Mouse (Mus musculus) embryo, embryonic 11.5 days (tissue): Measurements from ENCODE around the gene Mn1.

ENCODE experiments used
- DNase-seq: peaks from one replicate; pipeline ENCODE4 v3.0.0-alpha.2; 2012; ENCODE audit warnings: low read depth, low spot score

Mn1 gene

DNA sequence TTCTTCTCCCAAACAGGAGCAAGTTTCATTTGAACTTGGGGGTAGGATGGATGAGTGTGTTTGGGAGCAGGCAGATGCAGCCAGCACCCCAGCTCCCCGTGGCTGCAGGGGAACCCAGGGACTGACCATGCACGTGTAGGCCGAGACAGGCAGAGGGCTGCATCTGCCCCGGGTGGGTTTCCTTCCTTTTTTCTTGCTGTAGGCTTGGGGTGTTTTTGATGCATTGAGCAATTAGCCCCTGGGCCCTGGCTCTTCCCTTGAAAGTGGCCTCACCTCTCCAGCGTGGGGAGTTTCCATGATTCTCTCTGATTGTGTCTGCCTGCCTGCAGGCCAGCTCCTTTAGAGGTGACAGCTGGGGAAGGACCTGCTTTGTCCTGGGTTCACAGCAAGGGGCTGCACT is 15.7 kb downstream of the Mn1 start:
- DNase-seq = no peak

DNA sequence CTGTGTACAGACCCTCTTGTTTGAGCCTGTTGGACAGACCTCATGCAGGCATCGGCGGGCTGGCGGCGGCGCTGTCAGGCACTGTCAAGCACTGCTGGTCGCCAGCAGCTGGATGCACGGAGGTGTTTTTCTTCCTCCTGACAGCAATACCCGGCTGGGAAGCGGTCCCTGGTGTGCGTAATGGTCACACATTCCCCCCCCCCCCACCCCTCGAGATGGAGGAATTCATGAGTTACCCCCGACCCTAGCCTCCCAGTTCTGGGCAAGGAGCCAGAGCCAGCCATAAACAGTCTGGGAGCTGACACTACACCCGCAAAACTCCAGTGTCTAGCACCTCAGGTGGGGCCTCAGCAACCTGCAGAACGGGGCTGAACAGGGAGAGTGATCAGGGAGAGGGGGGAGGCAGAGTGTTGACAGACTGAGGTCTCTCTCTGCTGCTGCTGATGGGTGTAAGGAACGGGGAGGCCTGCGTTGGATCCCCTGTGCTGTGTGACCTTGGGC is 17.2 kb downstream of the Mn1 start:
- no peak for DNase-seq

DNA sequence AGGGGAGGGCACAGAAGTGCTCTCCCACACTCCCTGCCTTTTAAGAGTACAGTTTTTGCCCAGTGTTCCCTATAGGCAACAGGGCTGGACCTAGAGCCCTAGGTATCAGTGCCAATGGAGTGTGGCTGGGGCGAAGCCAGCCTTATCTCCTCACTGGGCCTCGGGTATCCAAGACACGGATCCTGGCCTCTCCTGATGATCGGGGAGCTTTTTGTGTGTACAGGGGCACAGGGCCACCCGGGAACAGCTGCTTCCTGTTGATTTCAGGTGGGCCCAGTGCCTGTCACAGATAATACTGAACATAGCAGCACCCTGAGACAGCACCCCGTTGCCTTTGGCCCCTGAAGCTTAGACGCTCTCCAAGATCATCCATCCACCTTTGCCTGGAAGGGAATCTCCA is 19.1 kb downstream of the Mn1 start:
- no peak for DNase-seq

DNA sequence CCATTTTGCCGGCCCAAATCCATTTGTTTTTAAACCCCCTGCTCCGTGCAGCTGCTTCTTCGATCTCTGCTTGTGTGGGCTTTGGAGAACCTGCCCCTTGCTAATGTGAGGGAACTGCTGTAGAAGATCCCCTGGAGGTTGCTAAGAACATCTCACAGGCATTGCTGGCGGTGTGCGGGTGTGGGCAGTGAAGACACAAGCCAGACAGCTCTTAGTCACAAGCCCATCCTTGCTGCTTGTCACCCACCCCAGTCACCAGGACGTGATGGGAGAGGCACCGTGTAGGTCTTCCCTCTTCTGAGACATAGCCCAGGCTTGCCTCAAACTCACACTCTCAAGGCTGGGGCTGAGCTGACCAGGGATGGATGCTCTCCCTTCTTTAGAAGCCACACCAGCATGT is 20.0 kb downstream of the Mn1 start:
- DNase-seq = no peak

DNA sequence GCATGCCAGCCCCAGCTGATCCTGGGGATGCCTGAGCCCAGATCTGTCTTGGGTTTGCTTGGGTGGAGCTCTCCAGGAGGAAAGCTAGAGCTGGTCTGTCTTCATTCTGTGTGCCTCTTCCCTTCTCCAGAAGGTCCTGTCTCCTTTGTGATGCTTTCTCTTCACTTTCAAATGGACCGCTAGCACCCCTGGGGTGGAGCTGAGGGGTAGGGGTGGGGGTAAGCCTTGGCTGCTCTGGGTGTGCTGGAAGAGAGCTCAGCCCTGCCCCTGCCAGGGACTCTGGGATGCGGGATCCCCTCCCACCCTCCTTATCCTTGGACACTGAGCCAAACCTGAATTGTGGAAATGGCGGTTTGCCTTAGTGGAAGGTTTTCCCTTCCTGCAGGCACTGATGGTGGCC is 21.2 kb downstream of the Mn1 start:
- no peak for DNase-seq

DNA sequence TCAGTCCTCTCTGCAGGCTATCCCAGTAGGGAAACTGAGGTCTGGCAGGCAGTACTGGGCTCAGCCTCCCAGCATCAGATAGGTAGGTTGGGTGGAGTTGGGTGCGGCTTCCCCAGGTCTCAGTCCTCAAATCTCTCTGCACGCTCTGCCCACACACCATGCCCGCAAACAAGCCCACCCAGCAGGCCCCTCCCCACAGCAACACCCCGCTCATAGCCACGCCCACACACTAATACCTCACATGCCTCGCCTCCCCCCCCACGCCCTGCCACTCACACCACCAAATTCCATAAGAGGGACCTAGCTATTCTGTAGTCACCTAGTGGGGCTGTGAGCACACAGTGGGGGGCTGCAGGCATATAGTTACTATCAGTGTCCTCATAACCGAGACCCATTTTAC is 21.7 kb downstream of the Mn1 start:
- no peak for DNase-seq

DNA sequence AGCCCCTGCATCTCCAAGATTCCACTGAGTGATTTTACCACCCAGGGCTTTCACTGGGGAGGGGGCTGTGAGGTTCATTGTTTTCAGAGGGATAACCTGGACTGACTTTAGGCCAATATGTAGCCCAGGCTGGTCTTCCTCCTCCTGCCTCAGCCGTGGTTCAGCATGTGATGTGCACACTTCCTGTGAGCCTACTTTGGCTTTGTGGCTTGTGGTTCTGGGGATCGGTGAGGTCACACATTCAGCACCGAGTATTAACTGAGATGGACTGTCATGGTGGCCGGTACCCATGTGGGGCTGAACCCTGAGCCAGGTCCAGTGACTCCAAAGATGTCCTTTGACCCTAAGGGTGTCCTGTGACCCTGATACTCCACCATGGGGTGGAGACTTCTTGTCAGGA is 23.1 kb downstream of the Mn1 start:
- DNase-seq = no peak

DNA sequence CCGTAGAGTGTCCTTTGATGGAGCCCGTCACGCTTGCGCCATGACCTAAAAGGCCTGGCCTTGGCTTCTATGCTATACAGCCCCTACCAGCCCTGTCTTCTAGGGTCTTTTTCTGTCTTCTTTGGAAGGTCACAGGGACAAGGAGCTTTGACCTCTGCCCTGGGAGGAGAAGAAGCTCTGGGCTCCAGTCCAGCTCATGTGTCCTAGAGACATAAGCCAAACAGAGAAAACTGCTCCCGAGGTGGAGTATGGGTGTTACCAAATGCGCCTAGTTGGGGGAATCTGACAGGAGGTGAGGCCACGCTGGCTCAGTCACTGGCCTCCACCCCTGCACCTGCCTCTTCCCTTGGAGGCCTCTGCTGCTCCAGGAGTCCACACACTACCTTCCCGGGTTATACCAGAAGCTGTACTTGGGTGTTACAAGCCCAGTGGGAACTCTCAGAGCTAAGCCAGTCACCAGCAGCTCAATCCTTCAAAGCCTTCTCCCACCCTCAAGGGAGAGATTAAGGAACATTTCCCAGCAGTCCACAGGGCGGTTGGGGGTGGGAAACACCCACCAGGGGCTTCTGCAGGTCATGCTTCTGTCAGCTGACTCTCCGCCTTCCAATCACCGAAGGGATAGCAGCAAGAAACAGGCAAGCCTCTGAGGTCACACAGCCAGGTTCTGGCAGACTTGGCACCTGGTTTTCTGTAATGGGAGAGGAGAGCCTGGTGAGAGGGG is 25.1 kb downstream of the Mn1 start:
- DNase-seq = no peak

DNA sequence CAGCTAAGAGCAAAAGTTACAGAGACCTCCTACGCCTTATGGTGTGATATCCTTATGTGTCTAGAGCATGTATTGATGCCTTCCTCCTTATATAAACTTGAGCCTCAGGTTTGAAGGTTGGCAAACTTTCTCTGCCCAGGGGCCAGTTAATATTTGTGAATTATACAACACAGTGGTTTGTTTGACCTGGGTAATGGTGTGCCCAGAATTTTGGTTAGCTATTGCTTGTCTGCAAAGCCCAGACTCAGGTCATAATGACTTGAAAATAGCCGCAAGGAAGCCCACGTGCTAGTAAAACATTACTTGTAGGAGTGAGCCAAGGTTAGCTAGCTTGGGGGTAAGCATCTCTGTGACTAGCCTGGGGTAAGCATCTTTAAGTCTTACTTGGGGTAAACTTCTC is 26.5 kb downstream of the Mn1 start:
- DNase-seq = no peak

DNA sequence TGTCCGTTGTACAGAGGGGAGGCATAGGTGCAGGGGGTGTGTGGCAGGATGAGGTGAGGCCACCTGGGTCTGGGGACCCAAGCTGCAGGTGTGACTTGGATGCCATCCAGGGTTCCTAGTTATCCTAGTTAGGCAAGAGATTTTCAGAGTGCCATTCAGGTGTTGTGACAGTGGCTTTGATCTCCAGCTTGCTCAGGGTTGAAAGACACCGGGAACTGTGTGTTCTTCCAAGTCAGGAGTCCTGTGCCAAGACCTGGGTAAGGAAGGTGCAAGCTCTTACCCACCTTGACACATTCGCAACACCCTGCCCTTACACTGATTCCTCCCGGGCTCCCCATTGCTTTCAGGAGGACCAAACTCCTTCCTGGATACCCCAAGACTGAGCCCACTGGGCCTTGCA is 27.2 kb downstream of the Mn1 start:
- DNase-seq = no peak

DNA sequence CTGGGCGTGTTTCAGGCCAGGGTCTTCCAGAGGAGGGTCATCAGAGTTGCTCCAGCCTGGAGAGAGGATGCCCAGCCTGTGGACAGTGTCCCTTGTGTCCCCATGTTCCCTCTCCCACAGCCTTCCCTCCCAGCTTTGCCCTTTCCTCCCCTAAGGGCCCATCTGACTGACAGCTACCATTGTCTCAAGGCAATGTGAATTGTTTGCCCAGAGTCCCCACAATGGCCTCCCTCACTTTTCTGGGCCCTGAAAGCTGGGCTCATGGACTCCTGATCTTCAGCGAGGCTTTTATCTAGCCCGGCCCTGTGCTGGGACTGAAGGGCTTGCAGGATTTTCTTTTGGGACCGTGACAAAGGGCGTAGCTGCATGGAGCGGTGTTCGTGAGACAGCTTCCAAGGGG is 29.5 kb downstream of the Mn1 start:
- no peak for DNase-seq

DNA sequence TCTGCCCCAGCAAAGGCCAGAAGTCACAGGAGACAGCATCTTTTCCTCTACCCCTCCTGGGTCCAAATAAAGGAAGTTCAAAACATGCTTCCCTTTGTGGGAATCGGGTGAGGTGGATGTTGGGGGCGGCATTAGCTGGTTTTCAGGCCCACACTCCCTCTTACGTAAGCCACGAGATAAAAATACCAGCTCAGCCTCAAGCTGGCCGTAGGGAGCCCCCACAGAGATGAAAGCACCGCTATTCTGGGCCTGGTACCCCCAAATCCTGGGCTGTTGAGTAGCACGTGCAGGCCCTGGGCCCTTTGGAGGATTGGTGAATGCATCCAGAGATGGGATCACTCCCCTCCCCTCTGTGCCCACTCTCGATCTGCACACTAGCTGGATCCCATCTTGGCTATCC is 32.5 kb downstream of the Mn1 start:
- DNase-seq = no peak

DNA sequence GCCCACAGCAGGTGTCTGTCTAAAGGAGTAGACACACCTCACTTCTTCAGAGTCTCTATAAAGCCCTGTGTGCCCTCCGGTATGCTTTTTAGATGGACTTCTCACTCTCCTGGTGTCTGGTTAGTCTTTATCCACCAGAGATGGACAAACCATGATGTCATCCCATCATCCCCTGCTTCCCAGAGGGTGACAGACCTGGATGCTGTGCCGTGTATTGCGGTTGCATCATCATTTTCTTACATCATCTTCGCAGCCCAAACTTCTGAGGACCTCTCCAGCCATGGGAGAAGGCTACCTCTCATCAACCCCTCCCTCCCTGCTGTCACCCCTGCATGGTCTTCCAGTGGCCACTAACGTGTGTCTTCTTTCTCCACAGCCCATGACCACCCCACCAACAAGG is 37.1 kb downstream of the Mn1 start:
- DNase-seq = no peak

DNA sequence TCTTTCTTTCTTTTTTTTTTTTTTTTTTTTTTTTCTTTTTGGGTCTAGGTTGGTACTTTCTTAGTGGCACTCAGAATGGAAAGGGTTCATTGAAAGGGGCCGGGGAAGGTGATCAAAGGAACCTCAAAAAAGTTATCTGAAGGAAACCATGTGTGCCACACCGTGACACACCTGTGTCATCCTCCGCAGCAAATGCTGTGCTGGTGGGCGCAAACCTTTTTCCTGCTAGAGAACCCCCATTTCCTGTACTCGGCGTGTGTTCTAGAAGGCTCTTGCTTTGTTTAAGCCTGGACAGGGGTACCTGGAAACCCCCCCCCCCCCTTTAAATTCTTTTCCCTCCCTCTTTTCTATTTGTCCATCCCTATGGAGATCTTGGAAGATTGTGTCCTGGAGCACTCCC is 37.7 kb downstream of the Mn1 start:
- no peak for DNase-seq

DNA sequence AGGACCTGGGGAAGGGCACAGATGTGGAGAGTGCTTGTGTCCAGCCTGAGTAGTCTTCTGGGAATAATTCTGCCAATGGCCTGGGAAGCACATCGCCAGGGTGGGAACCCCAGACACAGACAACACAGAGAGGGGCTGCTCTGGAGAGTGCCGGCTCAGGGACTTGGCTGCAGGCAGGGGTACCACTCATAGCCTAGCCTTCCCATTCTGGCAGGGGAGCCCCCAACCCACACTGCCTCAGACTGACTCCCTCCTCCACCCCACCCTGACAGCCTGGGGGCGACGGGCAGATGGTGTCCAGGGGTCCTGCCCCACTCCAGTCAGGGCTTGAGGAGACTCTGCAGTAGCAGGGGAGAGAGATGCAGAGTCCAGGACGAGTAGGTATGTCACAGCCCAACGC is 41.5 kb downstream of the Mn1 start:
- no peak for DNase-seq

DNA sequence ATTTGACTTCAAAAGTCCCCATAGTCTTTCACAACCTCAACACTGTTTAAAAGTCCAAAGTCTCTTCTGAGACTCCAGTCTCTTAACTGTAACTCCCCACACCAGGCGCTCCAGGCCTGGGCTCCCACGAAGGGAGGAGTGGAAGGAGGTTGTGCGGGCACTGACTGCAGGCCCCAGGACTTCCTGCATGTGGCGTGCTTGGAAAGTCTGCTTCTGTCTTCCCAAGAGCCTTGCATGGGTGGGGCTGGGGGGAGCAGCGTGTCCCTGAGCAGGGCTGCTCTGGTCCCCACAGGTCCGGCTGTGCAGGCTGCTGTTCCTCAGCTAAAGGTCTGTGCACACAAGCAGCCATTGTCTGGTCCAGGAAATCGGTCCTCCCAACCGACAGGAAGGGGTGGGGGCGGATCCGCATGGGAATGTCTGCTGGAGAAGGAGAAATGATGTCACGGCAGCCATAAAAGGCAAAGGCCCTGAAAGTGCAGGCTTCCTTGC is 48.7 kb downstream of the Mn1 start:
- no peak for DNase-seq

DNA sequence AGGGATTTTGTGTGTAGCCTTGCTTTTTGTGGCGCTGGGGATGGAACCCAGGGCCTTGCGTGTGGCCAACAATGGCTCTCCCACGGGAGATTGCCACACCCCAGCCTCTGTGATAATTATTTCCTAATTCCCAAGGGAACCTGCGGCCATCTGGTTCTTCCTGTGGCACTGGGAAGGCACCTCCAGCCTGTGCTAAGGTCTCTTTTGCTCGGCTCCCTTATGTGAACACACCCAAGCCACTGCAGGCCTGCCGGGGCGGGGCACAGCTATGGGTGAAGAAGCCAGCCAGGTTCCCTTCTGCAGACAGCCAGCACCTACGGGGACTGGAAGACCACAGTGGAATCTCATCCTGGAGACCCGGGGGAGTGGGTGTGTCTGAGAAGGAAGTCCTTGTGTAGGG is 49.3 kb downstream of the Mn1 start:
- no peak for DNase-seq

DNA sequence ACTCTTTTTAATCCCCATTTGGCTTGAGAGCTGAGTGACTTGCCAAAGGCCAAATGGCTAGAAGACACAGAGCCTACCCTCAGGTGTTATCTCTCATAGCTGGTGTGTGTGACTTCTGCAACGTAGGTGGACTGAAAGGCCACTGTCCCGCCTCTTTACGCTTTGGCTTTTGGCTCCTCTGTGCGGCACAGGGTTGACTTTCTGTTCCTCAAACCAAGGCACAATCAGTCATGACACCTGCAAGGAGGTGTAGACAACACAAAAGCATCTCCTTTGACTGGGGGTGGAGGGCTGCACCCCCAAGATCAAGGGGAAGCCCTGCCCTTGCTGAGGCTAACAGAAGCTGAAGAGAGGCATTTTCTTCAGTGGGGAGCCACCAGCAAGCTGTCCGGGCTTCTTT is 50.5 kb downstream of the Mn1 start:
- no peak for DNase-seq

DNA sequence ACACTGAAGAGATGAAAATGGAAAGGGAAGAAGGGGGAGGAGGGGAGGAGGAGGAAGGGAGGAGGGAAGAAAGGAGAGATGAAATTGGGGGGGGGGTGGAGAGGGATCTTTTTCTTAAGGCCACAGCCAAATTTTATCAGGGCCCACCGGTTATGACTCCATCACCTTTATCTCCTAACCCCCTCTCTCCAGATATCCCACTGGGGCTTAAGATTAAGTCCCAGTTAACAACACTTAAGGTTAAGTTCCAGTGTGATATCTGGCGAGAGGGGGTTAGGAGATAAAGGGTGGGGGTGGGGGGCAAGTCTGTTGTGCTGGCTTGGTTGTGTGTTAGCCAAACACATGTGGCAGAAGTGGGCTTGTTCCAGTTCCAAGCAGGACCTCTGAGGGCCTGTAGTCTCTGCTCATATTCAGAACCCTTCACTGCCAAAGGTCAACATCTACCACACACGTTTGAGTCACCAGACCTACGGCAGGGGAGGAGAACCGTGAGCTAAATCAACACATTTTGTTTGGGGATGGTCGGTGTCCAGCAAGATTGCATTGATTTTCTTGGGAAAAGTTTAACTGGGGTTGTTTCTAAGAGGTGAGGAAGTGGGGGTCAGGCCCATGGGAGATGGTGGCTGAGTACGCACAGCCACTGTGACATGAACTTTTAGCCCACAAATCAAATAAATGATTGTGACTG is 52.2 kb downstream of the Mn1 start:
- no peak for DNase-seq

DNA sequence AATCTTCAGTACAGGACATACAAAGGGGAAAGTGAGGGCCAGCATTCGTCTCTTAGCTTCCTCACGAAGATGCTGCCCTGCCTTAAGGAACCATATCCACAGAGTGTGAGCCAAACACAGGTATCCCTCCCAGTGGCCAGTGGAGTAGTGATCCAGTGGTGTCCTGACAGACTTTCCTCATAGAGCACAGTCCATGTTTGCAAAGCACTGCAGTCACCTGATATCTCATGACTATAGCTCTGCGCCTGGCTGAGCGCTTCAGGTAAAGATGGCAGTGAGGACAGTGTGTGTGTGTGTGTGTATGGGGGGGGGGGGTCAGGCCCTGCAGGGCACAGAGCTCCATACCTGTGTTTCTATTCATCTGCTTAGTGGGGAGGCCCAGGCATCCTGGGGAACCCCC is 53.7 kb downstream of the Mn1 start:
- DNase-seq = no peak

DNA sequence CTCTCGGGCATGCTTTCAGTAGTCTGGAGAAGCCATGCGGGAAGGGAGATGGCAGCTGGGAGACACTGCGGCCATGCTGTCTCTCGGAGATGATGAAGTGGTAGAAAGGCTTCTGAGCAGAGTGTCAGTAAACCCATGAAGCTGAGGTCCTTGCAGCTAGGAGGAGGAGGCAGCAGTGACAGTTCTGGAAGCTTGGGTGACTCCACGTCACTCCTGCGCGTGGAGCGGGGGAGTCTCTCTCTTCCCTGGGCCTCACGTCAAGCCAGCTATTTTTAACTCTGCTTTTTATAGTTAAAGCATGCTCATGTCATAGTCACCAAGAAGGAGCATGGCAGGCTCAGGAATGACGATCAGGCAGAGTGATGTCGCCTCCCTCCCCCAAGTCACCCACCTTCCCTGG is 56.3 kb downstream of the Mn1 start:
- DNase-seq = no peak

DNA sequence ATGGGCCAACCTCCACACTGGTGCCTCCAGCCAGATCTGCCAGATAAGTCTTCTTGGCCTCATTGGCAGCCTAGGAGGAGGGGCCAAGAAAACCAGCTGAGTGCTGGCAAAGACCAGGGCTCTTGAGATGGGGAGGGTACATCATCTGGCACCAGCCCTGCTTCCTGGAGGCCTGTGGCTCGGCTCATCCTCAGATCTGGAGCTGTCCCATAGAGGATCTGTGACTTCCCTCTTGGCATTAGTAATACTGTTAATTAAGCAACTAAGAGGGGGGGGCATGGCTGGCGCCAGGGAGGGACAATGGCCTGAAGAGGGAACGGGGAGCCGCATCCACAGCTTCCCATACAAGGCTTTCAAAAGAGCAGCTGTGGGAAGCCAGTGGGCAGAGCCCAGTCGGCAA is 58.6 kb downstream of the Mn1 start:
- DNase-seq = no peak

DNA sequence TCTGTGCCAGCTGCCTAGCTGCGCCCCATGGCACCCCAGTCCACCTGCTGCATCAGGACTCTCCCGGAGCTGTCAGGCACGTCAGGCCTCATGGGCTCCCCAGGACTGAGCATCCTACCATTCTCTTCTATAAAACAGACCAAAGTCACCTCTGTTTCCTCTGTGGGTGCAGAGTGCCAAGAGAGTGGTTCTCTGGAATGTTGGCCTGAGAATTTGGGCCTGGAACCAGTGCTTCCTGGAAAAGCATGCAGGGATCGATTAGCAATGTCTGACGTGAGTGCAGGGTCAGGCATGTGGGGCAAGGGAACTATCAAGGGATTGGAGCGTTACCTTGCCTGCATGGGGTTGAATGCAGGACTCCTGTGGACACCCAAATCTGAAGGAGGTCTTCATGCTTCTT is 59.0 kb downstream of the Mn1 start:
- no peak for DNase-seq
